Comparison of ENCODE assay signal across 26 mouse cellular contexts in the genomic region with DNA sequence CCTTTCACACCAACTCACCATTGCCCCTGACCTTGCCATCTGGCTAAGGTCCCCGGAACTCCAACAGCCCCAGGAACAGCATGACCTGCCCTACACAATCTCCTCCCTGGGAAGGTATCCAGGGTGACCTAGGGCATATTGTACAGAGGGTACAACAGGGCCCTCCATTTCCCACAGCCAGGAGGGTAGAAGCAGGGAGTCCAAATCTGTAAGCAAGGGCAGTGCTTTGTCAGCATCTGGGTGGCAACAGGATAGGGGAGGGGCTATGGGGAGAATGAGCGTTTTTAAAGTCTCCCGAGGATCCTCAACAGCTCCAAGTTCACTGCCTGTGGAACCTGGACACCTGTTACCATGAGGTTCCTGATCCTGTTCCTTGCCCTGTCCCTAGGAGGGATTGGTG. TPM values are rescaled to one million over a fixed set of nuclear protein-coding genes. Genes with fewer than 3 reads are reported as not detected.
"Had no signal": no experiment of that assay in that cellular context is flagged by ENCODE, and none has a peak within 500 bp of the region (broad histone marks: within the 10 kb centered on the region; RNA-seq: fewer than 3 reads in every experiment).

Gene Klk1b27 (plus strand): TSS at position 301 of the 400 bp plus-strand sequence.

RNA-seq across cellular contexts. Expression of gene Klk1b27, which starts in this region (rescaled TPM):
- polyA plus RNA-seq: limb, embryonic 10.5 days; limb, embryonic 11.5 days; limb, embryonic 12.5 days; limb, embryonic 13.5 days; limb, embryonic 14.5 days; limb, embryonic 15.5 days; liver, adult 2 months; liver, embryonic 11.5 days; liver, embryonic 12.5 days; liver, embryonic 13.5 days; liver, embryonic 15.5 days; liver, embryonic 16.5 days; liver, postnatal 0 days; lung, embryonic 14.5 days; lung, embryonic 15.5 days; lung, embryonic 16.5 days; lung, postnatal 0 days; midbrain, embryonic 10.5 days; midbrain, embryonic 11.5 days; midbrain, embryonic 12.5 days; midbrain, embryonic 13.5 days; midbrain, embryonic 14.5 days; midbrain, embryonic 15.5 days; midbrain, embryonic 16.5 days; midbrain, postnatal 0 days; neural tube, embryonic 11.5 days had no signal
